Mouse (Mus musculus) forelimb bud, embryonic 11.5 days (tissue): Measurements from ENCODE around the gene Gm14305.
"Not testable (repeated sequence)": the region's sequence is repeated elsewhere in the genome, so short reads cannot be mapped to it uniquely, and the experiment has no call there.

ENCODE experiments used
- DNase-seq: peaks from one replicate; pipeline ENCODE4 v3.0.0-alpha.2; 2012; ENCODE audit warnings: low read depth, low spot score

Gm14305 gene

GRCm38 (mm10) chr2:176708051-176708450 is at the start of gene Gm14305:
Gene Gm14305 (plus strand): TSS chr2:176708328.
- DNase-seq: not testable (repeated sequence)

- not testable (repeated sequence) for DNase-seq
These were observed 37.9 kb upstream of the Gm14305 start, which contains the start of gene Zfp973 for GRCm38 (mm10) chr2:176670222-176670621. Gene Zfp973 (plus strand): TSS chr2:176670522.
